Mouse (Mus musculus): ENCODE measurements at regions not wholly inside any gene's neighbourhood (a gene's known extent, or its start where the extent isn't known, plus 50 kb on each side); places are given as distances from the start of the nearest gene placed in this dataset.
A peak's percentile ranks its signal among the peaks of the same experiment; 100 is the strongest.

DNA sequence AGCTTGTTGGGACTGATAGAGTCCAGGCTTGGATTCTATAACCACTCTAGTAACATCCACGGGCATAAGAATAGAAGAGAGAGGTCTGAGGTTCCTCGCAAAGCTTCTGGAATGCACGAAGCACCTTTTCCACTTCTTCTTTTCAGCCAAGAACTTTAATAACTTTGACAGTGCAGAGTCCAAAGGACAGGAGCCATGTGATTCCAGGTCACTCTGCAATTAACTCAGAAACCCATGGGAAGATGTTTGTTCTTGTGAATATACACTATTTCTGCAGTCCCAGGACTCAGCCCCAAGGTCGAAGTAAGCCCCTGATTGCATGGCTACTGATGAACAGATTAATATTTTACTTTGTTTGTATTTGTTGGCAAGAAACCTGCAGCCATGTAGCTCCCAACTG lies 113.0 kb upstream of the Nxt1 start:
- H3K27ac ChIP-seq (ENCODE audit: poor library complexity, severe bottlenecking): no peak overlapping the region
- no peak overlapping the region for H3K4me2 ChIP-seq
- no peaks in the 10 kb centered on the region for H3K36me3 ChIP-seq
- no peak overlapping the region for H3K9ac ChIP-seq
- no peak overlapping the region for H3K4me3 ChIP-seq
- no peak for ATAC-seq (ENCODE audit: insufficient number of reproducible peaks, low FRiP score)
- H3K9me3 ChIP-seq (replicated peaks): no peaks in the 10 kb centered on the region
- no peaks in the 10 kb centered on the region for H3K4me1 ChIP-seq (replicated peaks)
- no peaks in the 10 kb centered on the region for H3K27me3 ChIP-seq (replicated peaks)
- 82% methylated on average over 4 of the region's 4 CpGs for WGBS

DNA sequence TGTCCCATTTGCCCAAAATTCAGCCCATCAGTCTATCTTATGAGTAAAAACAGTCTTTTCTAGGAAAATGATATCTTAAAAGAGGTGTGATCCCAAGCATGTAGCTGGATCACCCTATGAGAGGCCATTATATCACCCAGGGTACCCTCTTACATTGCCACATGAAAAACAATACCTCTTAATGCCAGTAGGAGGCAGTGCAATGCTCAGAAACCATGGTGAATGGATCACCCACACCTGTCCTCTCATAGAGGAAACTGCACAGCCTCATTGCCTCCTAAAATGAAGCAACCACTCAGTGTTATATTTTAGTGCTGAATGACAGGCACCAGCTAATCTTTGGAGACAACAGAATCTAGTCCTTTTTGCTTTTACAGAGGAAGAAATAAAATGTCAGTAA lies 114.0 kb upstream of the Nxt1 start:
- no peaks in the 10 kb centered on the region for H3K9me3 ChIP-seq (replicated peaks)
- no peaks in the 10 kb centered on the region for H3K36me3 ChIP-seq
- no peak for ATAC-seq (ENCODE audit: insufficient number of reproducible peaks, low FRiP score)
- no peaks in the 10 kb centered on the region for H3K27me3 ChIP-seq (replicated peaks)
- no peak overlapping the region for H3K4me3 ChIP-seq
- H3K9ac ChIP-seq: no peak overlapping the region
- no peaks in the 10 kb centered on the region for H3K4me1 ChIP-seq (replicated peaks)
- no peak overlapping the region for H3K4me2 ChIP-seq
- no peak overlapping the region for H3K27ac ChIP-seq (ENCODE audit: poor library complexity, severe bottlenecking)

DNA sequence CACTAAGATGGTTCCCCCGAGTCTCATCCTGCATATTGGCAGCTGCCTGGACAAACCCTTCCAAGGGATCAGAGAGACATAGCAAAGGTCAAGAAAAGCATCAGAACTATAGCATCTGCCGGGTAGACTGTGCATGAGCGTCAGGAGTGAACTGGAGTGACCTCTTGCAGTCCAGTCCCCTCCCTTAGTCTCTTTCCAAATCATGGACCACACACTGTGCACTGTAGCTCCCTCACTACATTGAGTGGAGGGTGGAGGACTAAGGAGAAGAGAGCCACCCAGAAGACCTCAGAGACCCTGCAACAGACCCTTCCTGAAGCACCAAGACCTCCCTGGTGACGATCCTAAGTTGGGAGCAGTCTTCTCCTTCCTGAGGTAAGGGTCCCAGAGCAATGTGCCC lies 107.8 kb upstream of the Cd93 start:
- Histone ChIP-seq H3K36me3 (no peaks in the 10 kb centered on the region), H3K9me3 (replicated peaks) (no peaks in the 10 kb centered on the region), H3K4me3 (no peak overlapping the region), H3K9ac (no peak overlapping the region), H3K4me2 (no peak overlapping the region), H3K27ac (ENCODE audit: poor library complexity, severe bottlenecking) (no peak overlapping the region), H3K27me3 (replicated peaks) (no peaks in the 10 kb centered on the region), H3K4me1 (replicated peaks) (no peaks in the 10 kb centered on the region)
- 75% methylated on average over 4 of the region's 4 CpGs for WGBS
- no peak for ATAC-seq (ENCODE audit: insufficient number of reproducible peaks, low FRiP score)

DNA sequence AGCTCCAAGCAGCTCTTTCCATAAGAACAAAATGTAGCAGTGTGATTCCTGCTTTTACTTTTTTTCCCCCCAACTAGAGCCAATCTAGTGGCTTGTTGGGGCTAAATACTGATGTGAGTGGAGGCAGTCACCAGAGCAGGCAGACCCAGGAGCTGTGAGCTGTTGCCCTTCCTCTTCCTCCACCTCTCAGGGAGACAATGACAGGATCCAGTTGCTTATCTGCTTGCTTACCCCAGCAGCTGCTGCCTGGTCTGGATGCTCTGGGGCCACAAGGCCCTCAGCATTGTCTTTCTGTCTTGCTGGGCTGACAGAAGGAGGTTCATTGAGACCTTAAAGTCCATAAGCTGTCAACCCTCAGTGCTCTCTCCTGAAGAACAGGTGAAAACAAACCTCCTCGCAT lies 106.3 kb upstream of the Cd93 start:
- H3K9ac ChIP-seq: no peak overlapping the region
- no peak overlapping the region for H3K27ac ChIP-seq (ENCODE audit: poor library complexity, severe bottlenecking)
- no peak overlapping the region for H3K4me2 ChIP-seq
- no peak overlapping the region for H3K4me3 ChIP-seq
- no peaks in the 10 kb centered on the region for H3K9me3 ChIP-seq (replicated peaks)
- H3K36me3 ChIP-seq: no peaks in the 10 kb centered on the region
- no peaks in the 10 kb centered on the region for H3K27me3 ChIP-seq (replicated peaks)
- peak; percentile 15; the same call in 1 of the 2 replicates for ATAC-seq (ENCODE audit: insufficient number of reproducible peaks, low FRiP score)
- H3K4me1 ChIP-seq (replicated peaks): no peaks in the 10 kb centered on the region
- 78% methylated on average over 1 of the region's 1 CpGs for WGBS

DNA sequence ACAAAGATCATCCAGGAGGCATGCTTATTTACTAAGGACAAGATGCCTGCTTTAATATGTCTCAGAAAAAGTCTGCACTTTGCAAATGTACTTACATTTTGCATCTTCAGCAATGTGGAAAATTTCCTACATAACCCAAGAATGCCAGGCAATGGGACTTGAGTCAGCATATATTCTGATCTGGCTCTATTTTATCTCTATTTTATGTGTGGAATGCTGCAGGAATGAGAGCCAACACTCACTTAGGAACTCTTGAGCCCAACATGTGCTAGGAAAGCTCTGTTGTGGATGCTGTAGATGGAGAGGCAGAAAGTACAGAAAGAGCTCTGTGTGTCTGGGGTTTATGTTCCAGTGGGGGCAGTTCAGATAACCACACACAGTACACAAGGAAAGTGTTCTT lies 99.0 kb upstream of the Cd93 start:
- Histone ChIP-seq H3K4me3 (no peak overlapping the region), H3K4me2 (no peak overlapping the region)

DNA sequence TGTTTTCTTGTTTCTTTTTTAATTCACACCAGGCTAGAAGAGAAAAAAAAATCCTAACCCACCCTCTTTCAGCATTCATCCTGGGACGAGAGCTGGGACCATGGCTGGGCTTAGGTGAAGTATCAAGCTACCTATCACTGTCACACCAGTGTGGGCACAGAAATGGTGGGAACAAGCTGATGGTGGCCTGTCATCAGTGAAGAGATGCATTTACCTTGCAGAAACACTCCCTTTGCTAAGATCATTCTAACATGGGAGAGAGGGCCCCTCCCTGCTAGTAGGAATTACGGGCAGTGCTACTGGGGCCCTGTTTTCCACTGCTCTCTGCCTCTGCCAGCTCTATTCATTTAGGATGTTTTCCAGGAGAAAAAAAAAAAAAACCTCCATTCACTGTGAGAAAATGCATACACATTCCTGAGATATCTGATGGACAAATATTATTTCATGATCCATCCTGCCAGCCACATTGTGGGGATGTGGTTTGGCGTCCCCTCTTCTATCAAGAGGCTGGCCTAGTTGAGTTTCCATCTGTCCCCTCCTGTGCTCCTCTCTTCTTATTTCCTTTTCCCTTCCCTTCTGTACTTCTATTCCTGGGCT lies 94.6 kb upstream of the Cd93 start:
- Histone ChIP-seq H3K27me3 (replicated peaks) (no peaks in the 10 kb centered on the region), H3K27ac (ENCODE audit: poor library complexity, severe bottlenecking) (no peak overlapping the region), H3K36me3 (no peaks in the 10 kb centered on the region), H3K9ac (no peak overlapping the region), H3K4me3 (no peak overlapping the region), H3K9me3 (replicated peaks) (no peaks in the 10 kb centered on the region), H3K4me1 (replicated peaks) (0 out of 2 replicates have a peak, but pooled peaks cover 6% of the 10 kb centered on the region), H3K4me2 (no peak overlapping the region)
- no peak for ATAC-seq (ENCODE audit: insufficient number of reproducible peaks, low FRiP score)
- WGBS: 63% methylated on average over 3 of the region's 3 CpGs

More for the DNA sequence above, 99.0 kb upstream of the Cd93 start:
- H3K27ac ChIP-seq (ENCODE audit: poor library complexity, severe bottlenecking): no peak overlapping the region
- 0 out of 2 replicates have a peak, but pooled peaks cover 3% of the 10 kb centered on the region for H3K4me1 ChIP-seq (replicated peaks)
- no peak overlapping the region for H3K9ac ChIP-seq
- H3K9me3 ChIP-seq (replicated peaks): no peaks in the 10 kb centered on the region
- no peaks in the 10 kb centered on the region for H3K27me3 ChIP-seq (replicated peaks)
- no peak for ATAC-seq (ENCODE audit: insufficient number of reproducible peaks, low FRiP score)
- H3K36me3 ChIP-seq: no peaks in the 10 kb centered on the region

DNA sequence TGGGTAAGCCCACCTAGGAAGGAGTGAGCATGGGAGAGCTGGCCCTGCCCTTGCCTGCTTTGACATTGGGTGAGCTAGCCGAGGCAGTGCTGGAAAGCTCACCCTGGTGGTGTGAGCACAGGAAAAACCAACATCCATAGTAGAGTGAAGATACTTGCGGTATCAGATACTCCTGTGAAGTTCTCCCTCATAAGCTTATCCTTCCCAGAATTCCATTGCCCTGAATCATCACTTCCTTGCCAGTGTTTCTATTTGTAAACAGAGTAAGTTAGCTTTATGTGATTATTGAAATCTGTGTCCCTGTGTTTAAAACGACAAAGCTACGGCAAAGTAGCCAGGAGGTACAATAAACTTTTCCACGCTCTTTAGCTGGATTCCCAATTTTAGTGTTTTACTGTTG lies 93.9 kb upstream of the Cd93 start:
- H3K27me3 ChIP-seq (replicated peaks): no peaks in the 10 kb centered on the region
- WGBS: 75% methylated on average over 5 of the region's 5 CpGs
- H3K4me3 ChIP-seq: no peak overlapping the region
- H3K27ac ChIP-seq (ENCODE audit: poor library complexity, severe bottlenecking): no peak overlapping the region
- no peaks in the 10 kb centered on the region for H3K36me3 ChIP-seq
- H3K4me2 ChIP-seq: no peak overlapping the region
- H3K9ac ChIP-seq: no peak overlapping the region
- no peak for ATAC-seq (ENCODE audit: insufficient number of reproducible peaks, low FRiP score)
- 0 out of 2 replicates have a peak, but pooled peaks cover 10% of the 10 kb centered on the region for H3K4me1 ChIP-seq (replicated peaks)
- no peaks in the 10 kb centered on the region for H3K9me3 ChIP-seq (replicated peaks)

DNA sequence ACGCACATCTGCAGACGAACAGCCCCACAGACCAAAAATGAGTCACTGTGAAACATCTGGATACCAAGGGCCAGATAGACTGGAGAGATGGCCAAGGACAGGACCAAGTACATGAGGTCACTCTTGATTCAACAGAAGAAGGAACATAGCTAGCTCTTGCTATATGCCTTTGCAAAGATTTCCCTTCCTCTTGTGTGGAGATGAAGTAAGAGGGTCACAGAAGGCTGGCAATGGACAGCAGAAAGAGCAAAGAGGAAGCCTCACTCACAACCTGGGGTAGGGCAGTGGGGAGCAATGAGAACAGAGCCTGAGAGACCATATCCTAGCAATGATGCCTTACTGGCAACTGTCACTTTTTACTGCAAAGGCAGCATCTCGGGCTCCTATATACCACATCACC lies 93.2 kb upstream of the Cd93 start:
- H3K4me1 ChIP-seq (replicated peaks): peaks cover 9% of the 10 kb centered on the region; the same call in 1 of the 2 replicates
- no peak overlapping the region for H3K9ac ChIP-seq
- WGBS: 82% methylated on average over 3 of the region's 3 CpGs
- H3K36me3 ChIP-seq: no peaks in the 10 kb centered on the region
- no peak overlapping the region for H3K27ac ChIP-seq (ENCODE audit: poor library complexity, severe bottlenecking)
- ATAC-seq (ENCODE audit: insufficient number of reproducible peaks, low FRiP score): no peak
- no peak overlapping the region for H3K4me3 ChIP-seq
- H3K27me3 ChIP-seq (replicated peaks): no peaks in the 10 kb centered on the region
- H3K9me3 ChIP-seq (replicated peaks): no peaks in the 10 kb centered on the region
- no peak overlapping the region for H3K4me2 ChIP-seq

DNA sequence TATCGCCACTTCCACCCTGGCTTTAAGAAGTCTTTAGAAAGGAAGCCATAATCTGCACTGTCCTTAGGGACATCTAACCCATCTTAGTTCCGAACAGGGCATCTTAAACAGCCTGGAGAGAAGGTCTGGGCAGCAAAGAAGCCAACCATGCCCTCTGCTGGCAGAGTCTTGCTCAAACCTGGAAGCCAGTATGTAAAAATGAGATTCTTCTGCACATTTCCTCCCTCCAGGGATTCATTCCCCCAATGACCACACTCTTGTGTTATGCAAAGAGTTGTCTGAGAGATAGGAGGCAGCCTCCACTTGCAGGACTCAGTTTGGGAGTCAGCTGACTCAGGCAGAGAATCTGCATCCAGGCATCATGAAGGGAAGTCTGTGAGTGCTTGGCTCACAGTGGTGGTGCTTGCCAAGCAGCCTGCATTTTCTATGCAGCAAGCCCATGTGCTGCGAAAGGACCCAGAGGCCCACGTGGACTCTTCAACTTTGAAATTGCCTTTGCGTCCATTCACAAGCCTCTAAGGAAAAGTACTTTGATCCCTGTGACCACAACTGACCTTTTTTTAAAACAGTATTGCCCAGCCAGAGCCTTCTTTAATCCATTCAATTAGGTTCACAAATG lies 92.3 kb upstream of the Cd93 start:
- H3K4me3 ChIP-seq: no peak overlapping the region
- no peak for ATAC-seq (ENCODE audit: insufficient number of reproducible peaks, low FRiP score)
- peaks cover 9% of the 10 kb centered on the region; the same call in 1 of the 2 replicates for H3K4me1 ChIP-seq (replicated peaks)
- no peak overlapping the region for H3K27ac ChIP-seq (ENCODE audit: poor library complexity, severe bottlenecking)
- no peaks in the 10 kb centered on the region for H3K36me3 ChIP-seq
- H3K4me2 ChIP-seq: no peak overlapping the region
- H3K9ac ChIP-seq: no peak overlapping the region
- no peaks in the 10 kb centered on the region for H3K27me3 ChIP-seq (replicated peaks)
- WGBS: 63% methylated on average over 5 of the region's 5 CpGs
- H3K9me3 ChIP-seq (replicated peaks): no peaks in the 10 kb centered on the region

DNA sequence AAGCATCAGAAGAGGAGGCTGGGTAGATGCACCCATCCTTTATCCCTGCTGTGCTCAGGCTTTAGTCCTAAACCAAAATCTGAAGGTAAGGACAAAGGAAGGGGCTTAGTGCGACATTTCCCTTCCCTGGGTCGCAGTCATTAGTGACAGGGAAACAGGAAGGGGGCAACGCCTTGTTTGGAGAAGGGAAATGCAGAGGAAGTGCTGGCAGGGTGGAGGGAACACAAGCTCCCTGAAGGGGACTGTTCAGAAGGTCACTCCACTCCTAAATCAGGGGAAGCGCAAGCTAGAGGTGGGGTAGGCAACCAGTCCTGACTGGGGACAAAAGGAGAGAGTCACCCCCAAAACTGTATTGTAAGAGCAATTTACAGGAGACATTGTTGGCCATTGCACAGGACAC lies 88.7 kb upstream of the Cd93 start:
- 47% methylated on average over 4 of the region's 4 CpGs for WGBS

DNA sequence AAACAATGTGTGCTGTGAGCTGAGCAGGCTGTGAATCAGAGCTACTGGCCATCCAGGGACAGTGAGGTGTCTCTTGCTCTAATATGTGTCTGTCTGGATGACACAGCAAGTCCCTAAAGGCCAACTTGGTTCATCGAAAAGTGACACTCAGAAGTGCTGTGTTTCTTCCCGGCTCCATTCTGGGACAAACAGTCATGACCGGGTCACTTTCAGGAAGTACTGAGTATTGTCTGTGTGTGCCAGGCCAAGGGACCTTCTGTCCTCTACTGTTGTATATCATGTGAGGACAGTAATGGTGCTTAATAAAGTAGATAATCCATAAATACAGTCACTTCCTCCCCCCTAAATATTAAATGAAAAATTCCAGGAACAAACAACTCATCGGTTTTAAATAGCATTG lies 87.2 kb upstream of the Cd93 start:
- 75% methylated on average over 4 of the region's 4 CpGs for WGBS
- Histone ChIP-seq H3K27me3 (replicated peaks) (no peaks in the 10 kb centered on the region), H3K4me3 (no peak overlapping the region), H3K9me3 (replicated peaks) (no peaks in the 10 kb centered on the region), H3K36me3 (no peaks in the 10 kb centered on the region), H3K4me2 (no peak overlapping the region), H3K9ac (no peak overlapping the region), H3K4me1 (replicated peaks) (peaks cover 9% of the 10 kb centered on the region; the same call in 1 of the 2 replicates), H3K27ac (ENCODE audit: poor library complexity, severe bottlenecking) (no peak overlapping the region)
- no peak for ATAC-seq (ENCODE audit: insufficient number of reproducible peaks, low FRiP score)

More for the DNA sequence above, 88.7 kb upstream of the Cd93 start:
- no peak overlapping the region for H3K27ac ChIP-seq (ENCODE audit: poor library complexity, severe bottlenecking)
- H3K27me3 ChIP-seq (replicated peaks): no peaks in the 10 kb centered on the region
- no peak overlapping the region for H3K4me3 ChIP-seq
- ATAC-seq (ENCODE audit: insufficient number of reproducible peaks, low FRiP score): no peak
- H3K9ac ChIP-seq: no peak overlapping the region
- H3K9me3 ChIP-seq (replicated peaks): no peaks in the 10 kb centered on the region
- no peak overlapping the region for H3K4me2 ChIP-seq
- H3K4me1 ChIP-seq (replicated peaks): peaks cover 9% of the 10 kb centered on the region; the same call in 1 of the 2 replicates
- no peaks in the 10 kb centered on the region for H3K36me3 ChIP-seq

DNA sequence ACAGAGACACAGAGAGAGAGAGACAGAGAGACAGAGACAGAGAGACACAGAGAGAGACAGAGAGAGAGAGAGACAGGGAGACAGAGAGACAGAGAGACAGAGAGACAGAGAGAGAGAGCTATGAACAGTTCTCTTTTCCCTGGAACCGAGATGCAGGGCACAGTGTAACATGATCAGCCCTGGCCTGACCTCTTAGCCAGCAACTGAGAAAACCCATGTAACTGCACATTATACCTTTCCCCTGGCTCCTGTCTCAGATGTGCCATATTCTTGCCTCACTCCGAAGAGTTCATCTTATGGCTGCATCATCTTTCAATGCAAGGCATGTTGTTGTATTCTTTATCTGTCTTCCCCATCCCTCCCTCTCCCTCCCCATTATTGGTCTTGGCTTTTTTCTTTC lies 86.5 kb upstream of the Cd93 start:
- H3K27me3 ChIP-seq (replicated peaks): no peaks in the 10 kb centered on the region
- no peak overlapping the region for H3K4me3 ChIP-seq
- no peak for ATAC-seq (ENCODE audit: insufficient number of reproducible peaks, low FRiP score)
- H3K27ac ChIP-seq (ENCODE audit: poor library complexity, severe bottlenecking): no peak overlapping the region
- H3K4me1 ChIP-seq (replicated peaks): peaks cover 9% of the 10 kb centered on the region; the same call in 1 of the 2 replicates
- H3K9ac ChIP-seq: no peak overlapping the region
- H3K9me3 ChIP-seq (replicated peaks): no peaks in the 10 kb centered on the region
- H3K36me3 ChIP-seq: no peaks in the 10 kb centered on the region
- WGBS: 44% methylated on average over 2 of the region's 2 CpGs
- H3K4me2 ChIP-seq: no peak overlapping the region
